Mouse (Mus musculus) E14TG2a.4 (cell line): ENCODE measurements around the gene Canx.
"Not testable (repeated sequence)": the region's sequence is repeated elsewhere in the genome, so short reads cannot be mapped to it uniquely, and the experiment has no call there.

ENCODE experiments used
- CTCF ChIP-seq: conservative IDR thresholded peaks from 2 replicates; pipeline ENCODE4 v1.5.1; 2014; ENCODE audit warnings: low read length
- POU5F1 ChIP-seq: IDR thresholded peaks from 2 replicates; pipeline ENCODE4 v1.6.1; 2014; ENCODE audit warnings: low read length, borderline replicate concordance

GRCm38 (mm10) chr11:50319343-50319742 lies 6.1 kb downstream of the Canx start:
- not testable (repeated sequence) for TF ChIP-seq CTCF, POU5F1
